26 mouse cellular contexts compared by ENCODE assay signal in genomic region chr14:76341226-76341625, GRCm38 (mm10).
DNase-seq lines count a peak whose midpoint lies in the region; ATAC-seq and TF ChIP-seq lines count a peak whose summit lies in the region.
"Had no signal": no experiment of that assay in that cellular context is flagged by ENCODE, and none has a peak within 500 bp of the region (broad histone marks: within the 10 kb centered on the region; RNA-seq: fewer than 3 reads in every experiment).

No protein-coding gene starts in this region.

- H3K9me3 ChIP-seq in embryonic facial prominence, embryonic 11.5 days (replicated peaks; ENCODE audit: control insufficient read depth, low read length), result no peaks in the 10 kb centered on the region
- H3K9me3 ChIP-seq in embryonic facial prominence, embryonic 10.5 days, result no peaks in the 10 kb centered on the region
- no peaks in the 10 kb centered on the region for H3K9me3 ChIP-seq in forebrain, embryonic 15.5 days
- no peaks in the 10 kb centered on the region for H3K9me3 ChIP-seq in forebrain, embryonic 13.5 days (replicated peaks)
- no peaks in the 10 kb centered on the region for H3K9me3 ChIP-seq in forebrain, postnatal 0 days (ENCODE audit: low read length)
- no peaks in the 10 kb centered on the region for H3K9me3 ChIP-seq in forebrain, embryonic 12.5 days
- H3K9me3 ChIP-seq: embryonic facial prominence, embryonic 13.5 days; embryonic facial prominence, embryonic 15.5 days had no signal

- no peak for ATAC-seq in embryonic facial prominence, embryonic 11.5 days (replicated peaks; ENCODE audit: insufficient number of reproducible peaks, low FRiP score, low TSS enrichment, low read depth)
- ATAC-seq in forebrain, embryonic 15.5 days (replicated peaks), result no peak
- ATAC-seq in forebrain, embryonic 13.5 days, result no peak
- peak; percentile 51 for ATAC-seq in forebrain, postnatal 0 days
- no peak for ATAC-seq in forebrain, embryonic 12.5 days (ENCODE audit: low FRiP score)
- ATAC-seq: activated CD4-positive, CD25-positive, alpha-beta regulatory T cell, adult 4 months; CD4-positive, CD25-positive, alpha-beta regulatory T cell, adult 4 months; Patski had no signal

- no peak overlapping the region for H3K27ac ChIP-seq in embryonic facial prominence, embryonic 11.5 days (replicated peaks; ENCODE audit: low read depth, low read length)
- no peak overlapping the region for H3K27ac ChIP-seq in embryonic facial prominence, embryonic 10.5 days (replicated peaks)
- H3K27ac ChIP-seq in forebrain, embryonic 15.5 days (replicated peaks), result peak overlapping the region; percentile 44; the same call in 1 of the 2 replicates
- H3K27ac ChIP-seq in forebrain, embryonic 13.5 days, result no peak overlapping the region
- no peak overlapping the region for H3K27ac ChIP-seq in forebrain, postnatal 0 days (ENCODE audit: low read depth, low read length)
- no peak overlapping the region for H3K27ac ChIP-seq in forebrain, embryonic 12.5 days
- H3K27ac ChIP-seq: embryonic facial prominence, embryonic 13.5 days; embryonic facial prominence, embryonic 15.5 days had no signal

- TF ChIP-seq POLR2A in brain, embryonic 14.5 days (IDR thresholded peaks at IDR 0.05; ENCODE audit: borderline replicate concordance, extremely low read depth, insufficient read depth, insufficient read length, poor library complexity, severe bottlenecking), result no peak

- H3K4me2 ChIP-seq in embryonic facial prominence, embryonic 11.5 days (ENCODE audit: low read depth, low read length), result no peak overlapping the region
- H3K4me2 ChIP-seq in forebrain, embryonic 15.5 days (replicated peaks), result no peak overlapping the region
- no peak overlapping the region for H3K4me2 ChIP-seq in forebrain, embryonic 13.5 days
- H3K4me2 ChIP-seq in forebrain, postnatal 0 days (ENCODE audit: low read depth), result no peak overlapping the region
- H3K4me2 ChIP-seq in forebrain, embryonic 12.5 days, result no peak overlapping the region
- H3K4me2 ChIP-seq: embryonic facial prominence, embryonic 13.5 days; embryonic facial prominence, embryonic 15.5 days had no signal

- no peaks in the 10 kb centered on the region for H3K27me3 ChIP-seq in embryonic facial prominence, embryonic 11.5 days (ENCODE audit: control insufficient read depth, insufficient read depth, low read length)
- H3K27me3 ChIP-seq in embryonic facial prominence, embryonic 10.5 days (replicated peaks; ENCODE audit: low read depth, poor library complexity, severe bottlenecking), result no peaks in the 10 kb centered on the region
- H3K27me3 ChIP-seq in forebrain, embryonic 15.5 days, result no peaks in the 10 kb centered on the region
- H3K27me3 ChIP-seq in forebrain, embryonic 13.5 days, result no peaks in the 10 kb centered on the region
- H3K27me3 ChIP-seq in forebrain, postnatal 0 days (ENCODE audit: insufficient read depth, low read length), result no peaks in the 10 kb centered on the region
- no peaks in the 10 kb centered on the region for H3K27me3 ChIP-seq in forebrain, embryonic 12.5 days
- H3K27me3 ChIP-seq: CH12.LX; embryonic facial prominence, embryonic 13.5 days; embryonic facial prominence, embryonic 15.5 days; Patski had no signal

- H3K4me1 ChIP-seq in embryonic facial prominence, embryonic 11.5 days (ENCODE audit: control insufficient read depth, insufficient read depth, low read length), result no peaks in the 10 kb centered on the region
- H3K4me1 ChIP-seq in embryonic facial prominence, embryonic 10.5 days, result peaks cover 7% of the 10 kb centered on the region; the same call in 1 of the 2 replicates
- H3K4me1 ChIP-seq in forebrain, embryonic 15.5 days, result no peaks in the 10 kb centered on the region
- H3K4me1 ChIP-seq in forebrain, embryonic 13.5 days, result no peaks in the 10 kb centered on the region
- H3K4me1 ChIP-seq in forebrain, postnatal 0 days (ENCODE audit: insufficient read depth), result no peaks in the 10 kb centered on the region
- H3K4me1 ChIP-seq in forebrain, embryonic 12.5 days, result 0 out of 2 replicates have a peak, but pooled peaks cover 3% of the 10 kb centered on the region
- H3K4me1 ChIP-seq: embryonic facial prominence, embryonic 15.5 days had no signal

- WGBS in embryonic facial prominence, embryonic 11.5 days, result 59% methylated on average over 10 of the region's 10 CpGs
- 74% methylated on average over 10 of the region's 10 CpGs for WGBS in embryonic facial prominence, embryonic 10.5 days
- 76% methylated on average over 10 of the region's 10 CpGs for WGBS in forebrain, embryonic 15.5 days
- 85% methylated on average over 10 of the region's 10 CpGs for WGBS in forebrain, embryonic 13.5 days
- WGBS in forebrain, postnatal 0 days, result 77% methylated on average over 10 of the region's 10 CpGs
- WGBS in forebrain, embryonic 12.5 days, result 88% methylated on average over 10 of the region's 10 CpGs

- TF ChIP-seq CTCF in forebrain, postnatal 0 days (IDR thresholded peaks at IDR 0.05; ENCODE audit: low read depth), result no peak
- no peak for TF ChIP-seq CTCF in brain, embryonic 14.5 days (IDR thresholded peaks at IDR 0.05; ENCODE audit: borderline replicate concordance, extremely low read depth, insufficient read depth, insufficient read length)

- peak; percentile 53 for DNase-seq in embryonic facial prominence, embryonic 11.5 days (ENCODE audit: low spot score)
- DNase-seq in embryonic facial prominence, embryonic 10.5 days (ENCODE audit: low spot score), result no peak
- DNase-seq in forebrain, postnatal 0 days, result peak; percentile 41
- peak; percentile 61 for DNase-seq in brain, embryonic 14.5 days (ENCODE audit: low read depth)
- DNase-seq: adrenal gland, adult 8-10 months; adrenal gland, postnatal 14 days; adrenal gland, postnatal 36 days; B cell, adult 2 months; cerebellum, adult 11 months; cerebellum, adult 18-20 months; cerebellum, adult 8-10 months; cerebellum, adult 9-11 months; cerebellum, postnatal 14 days; cerebellum, postnatal 36 days; embryo, embryonic 11 days had no signal

- no peaks in the 10 kb centered on the region for H3K36me3 ChIP-seq in embryonic facial prominence, embryonic 11.5 days (replicated peaks; ENCODE audit: control insufficient read depth, insufficient read depth, low read depth, low read length)
- no peaks in the 10 kb centered on the region for H3K36me3 ChIP-seq in embryonic facial prominence, embryonic 10.5 days (replicated peaks)
- H3K36me3 ChIP-seq in forebrain, embryonic 15.5 days, result no peaks in the 10 kb centered on the region
- H3K36me3 ChIP-seq in forebrain, embryonic 13.5 days (ENCODE audit: poor library complexity, severe bottlenecking), result no peaks in the 10 kb centered on the region
- H3K36me3 ChIP-seq in forebrain, postnatal 0 days (ENCODE audit: insufficient read depth), result no peaks in the 10 kb centered on the region
- no peaks in the 10 kb centered on the region for H3K36me3 ChIP-seq in forebrain, embryonic 12.5 days (replicated peaks)
- H3K36me3 ChIP-seq: embryonic facial prominence, embryonic 13.5 days; embryonic facial prominence, embryonic 15.5 days; G1E had no signal

- H3K9ac ChIP-seq in embryonic facial prominence, embryonic 11.5 days (replicated peaks; ENCODE audit: low read length), result no peak overlapping the region
- H3K9ac ChIP-seq in forebrain, embryonic 15.5 days (replicated peaks), result no peak overlapping the region
- H3K9ac ChIP-seq in forebrain, embryonic 13.5 days, result no peak overlapping the region
- no peak overlapping the region for H3K9ac ChIP-seq in forebrain, postnatal 0 days
- no peak overlapping the region for H3K9ac ChIP-seq in forebrain, embryonic 12.5 days
- H3K9ac ChIP-seq: embryonic facial prominence, embryonic 13.5 days; embryonic facial prominence, embryonic 15.5 days had no signal

- H3K4me3 ChIP-seq in embryonic facial prominence, embryonic 11.5 days (ENCODE audit: low read depth, low read length), result no peak overlapping the region
- H3K4me3 ChIP-seq in embryonic facial prominence, embryonic 10.5 days, result no peak overlapping the region
- H3K4me3 ChIP-seq in forebrain, embryonic 15.5 days, result no peak overlapping the region
- H3K4me3 ChIP-seq in forebrain, embryonic 13.5 days, result no peak overlapping the region
- no peak overlapping the region for H3K4me3 ChIP-seq in forebrain, postnatal 0 days (ENCODE audit: low read depth, low read length)
- no peak overlapping the region for H3K4me3 ChIP-seq in forebrain, embryonic 12.5 days (replicated peaks)
- H3K4me3 ChIP-seq: embryonic facial prominence, embryonic 13.5 days; embryonic facial prominence, embryonic 15.5 days; erythroblast, embryonic 14.5 days had no signal
